Mouse (Mus musculus): Measurements from ENCODE around the gene Cnpy4. TPM values are rescaled to one million over a fixed set of nuclear protein-coding genes. Genes with fewer than 3 reads are reported as not detected.
"Not testable (repeated sequence)": the region's sequence is repeated elsewhere in the genome, so short reads cannot be mapped to it uniquely, and the experiment has no call there.

The Cnpy4 gene
- polyA plus RNA-seq, 1 experiment from 2014 or later, result 22.7 TPM

- Histone ChIP-seq H3K4me1 (ENCODE audit: control insufficient read depth, insufficient read depth, low read length) (peaks cover 7% of the 10 kb centered on the region; the same call in 1 of the 2 replicates), H3K27ac (ENCODE audit: low read depth, low read length) (no peak overlapping the region), H3K36me3 (ENCODE audit: control insufficient read depth, insufficient read depth, low read length) (no peaks in the 10 kb centered on the region; the same call in 1 of the 2 replicates), H3K27me3 (ENCODE audit: control insufficient read depth, insufficient read depth, low read length) (no peaks in the 10 kb centered on the region), H3K9ac (replicated peaks; ENCODE audit: low read depth, low read length) (peak overlapping the region; percentile 84; the same call in 1 of the 2 replicates), H3K9me3 (ENCODE audit: control insufficient read depth, low read length) (no peaks in the 10 kb centered on the region), H3K4me2 (ENCODE audit: low read depth, low read length) (peak overlapping the region; percentile 96), H3K4me3 (ENCODE audit: low read depth, low read length) (peak overlapping the region; percentile 76)
- WGBS, result 73% methylated on average over 7 of the region's 7 CpGs
- ATAC-seq (ENCODE audit: low read depth), result no peak
These were observed 8.2 kb downstream of the Cnpy4 start for GRCm38 (mm10) chr5:138195463-138195862.

GRCm38 (mm10) chr5:138199576-138199975 lies 12.3 kb downstream of the Cnpy4 start:
- no peak overlapping the region for H3K4me2 ChIP-seq (ENCODE audit: low read depth, low read length)
- no peak overlapping the region for H3K4me3 ChIP-seq (ENCODE audit: low read depth, low read length)
- peaks cover 7% of the 10 kb centered on the region; the same call in 1 of the 2 replicates for H3K4me1 ChIP-seq (ENCODE audit: control insufficient read depth, insufficient read depth, low read length)
- no peak overlapping the region for H3K9ac ChIP-seq (replicated peaks; ENCODE audit: low read depth, low read length)
- H3K27me3 ChIP-seq (ENCODE audit: control insufficient read depth, insufficient read depth, low read length), result no peaks in the 10 kb centered on the region
- H3K27ac ChIP-seq (ENCODE audit: low read depth, low read length), result no peak overlapping the region
- ATAC-seq (ENCODE audit: low read depth), result no peak
- WGBS, result 11% methylated on average over 1 of the region's 1 CpGs
- no peaks in the 10 kb centered on the region for H3K36me3 ChIP-seq (ENCODE audit: control insufficient read depth, insufficient read depth, low read length)
- H3K9me3 ChIP-seq (ENCODE audit: control insufficient read depth, low read length), result no peaks in the 10 kb centered on the region

- H3K4me3 ChIP-seq (ENCODE audit: low read depth, low read length), result no peak overlapping the region
- no peaks in the 10 kb centered on the region for H3K9me3 ChIP-seq (ENCODE audit: control insufficient read depth, low read length)
- H3K9ac ChIP-seq (replicated peaks; ENCODE audit: low read depth, low read length), result no peak overlapping the region
- H3K27me3 ChIP-seq (ENCODE audit: control insufficient read depth, insufficient read depth, low read length), result no peaks in the 10 kb centered on the region
- no peak overlapping the region for H3K27ac ChIP-seq (ENCODE audit: low read depth, low read length)
- ATAC-seq (ENCODE audit: low read depth), result no peak
- 86% methylated on average over 3 of the region's 3 CpGs for WGBS
- no peaks in the 10 kb centered on the region for H3K4me1 ChIP-seq (ENCODE audit: control insufficient read depth, insufficient read depth, low read length)
- H3K36me3 ChIP-seq (ENCODE audit: control insufficient read depth, insufficient read depth, low read length), result no peaks in the 10 kb centered on the region
- H3K4me2 ChIP-seq (ENCODE audit: low read depth, low read length), result no peak overlapping the region
These were observed 14.8 kb downstream of the Cnpy4 start for GRCm38 (mm10) chr5:138202086-138202485.

GRCm38 (mm10) chr5:138207253-138207652 lies 20.0 kb downstream of the Cnpy4 start:
- Histone ChIP-seq H3K4me3 (ENCODE audit: low read depth, low read length) (no peak overlapping the region), H3K27me3 (ENCODE audit: control insufficient read depth, insufficient read depth, low read length) (no peaks in the 10 kb centered on the region), H3K9me3 (ENCODE audit: control insufficient read depth, low read length) (no peaks in the 10 kb centered on the region), H3K36me3 (ENCODE audit: control insufficient read depth, insufficient read depth, low read length) (no peaks in the 10 kb centered on the region), H3K27ac (ENCODE audit: low read depth, low read length) (no peak overlapping the region), H3K9ac (replicated peaks; ENCODE audit: low read depth, low read length) (no peak overlapping the region), H3K4me2 (ENCODE audit: low read depth, low read length) (no peak overlapping the region), H3K4me1 (ENCODE audit: control insufficient read depth, insufficient read depth, low read length) (no peaks in the 10 kb centered on the region)
- no peak for ATAC-seq (ENCODE audit: low read depth)
- WGBS, result 79% methylated on average over 1 of the region's 1 CpGs

GRCm38 (mm10) chr5:138207873-138208272 lies 20.6 kb downstream of the Cnpy4 start:
- no peak for ATAC-seq (ENCODE audit: low read depth)
- H3K4me2 ChIP-seq (ENCODE audit: low read depth, low read length), result no peak overlapping the region
- no peak overlapping the region for H3K27ac ChIP-seq (ENCODE audit: low read depth, low read length)
- H3K9ac ChIP-seq (replicated peaks; ENCODE audit: low read depth, low read length), result no peak overlapping the region
- H3K4me1 ChIP-seq (ENCODE audit: control insufficient read depth, insufficient read depth, low read length), result no peaks in the 10 kb centered on the region
- H3K27me3 ChIP-seq (ENCODE audit: control insufficient read depth, insufficient read depth, low read length), result no peaks in the 10 kb centered on the region
- 87% methylated on average over 4 of the region's 4 CpGs for WGBS
- H3K4me3 ChIP-seq (ENCODE audit: low read depth, low read length), result no peak overlapping the region
- no peaks in the 10 kb centered on the region for H3K36me3 ChIP-seq (ENCODE audit: control insufficient read depth, insufficient read depth, low read length)
- no peaks in the 10 kb centered on the region for H3K9me3 ChIP-seq (ENCODE audit: control insufficient read depth, low read length)

- not testable (repeated sequence) for H3K36me3 ChIP-seq (ENCODE audit: control insufficient read depth, insufficient read depth, low read length); H3K9me3 ChIP-seq (ENCODE audit: control insufficient read depth, low read length); H3K4me1 ChIP-seq (ENCODE audit: control insufficient read depth, insufficient read depth, low read length); ATAC-seq (ENCODE audit: low read depth); H3K27me3 ChIP-seq (ENCODE audit: control insufficient read depth, insufficient read depth, low read length); H3K4me3 ChIP-seq (ENCODE audit: low read depth, low read length); H3K4me2 ChIP-seq (ENCODE audit: low read depth, low read length); H3K9ac ChIP-seq (replicated peaks; ENCODE audit: low read depth, low read length); H3K27ac ChIP-seq (ENCODE audit: low read depth, low read length)
- WGBS, result 97% methylated on average over 13 of the region's 13 CpGs
These were observed 29.3 kb downstream of the Cnpy4 start for GRCm38 (mm10) chr5:138216632-138217031.

GRCm38 (mm10) chr5:138219864-138220263 lies 32.6 kb downstream of the Cnpy4 start:
- H3K4me3 ChIP-seq (ENCODE audit: low read depth, low read length), result no peak overlapping the region
- no peak for ATAC-seq (ENCODE audit: low read depth)
- H3K27ac ChIP-seq (ENCODE audit: low read depth, low read length), result no peak overlapping the region
- no peak overlapping the region for H3K4me2 ChIP-seq (ENCODE audit: low read depth, low read length)
- H3K9ac ChIP-seq (replicated peaks; ENCODE audit: low read depth, low read length), result no peak overlapping the region
- no peaks in the 10 kb centered on the region for H3K27me3 ChIP-seq (ENCODE audit: control insufficient read depth, insufficient read depth, low read length)
- WGBS, result 68% methylated on average over 2 of the region's 2 CpGs
- H3K36me3 ChIP-seq (ENCODE audit: control insufficient read depth, insufficient read depth, low read length), result no peaks in the 10 kb centered on the region
- no peaks in the 10 kb centered on the region for H3K4me1 ChIP-seq (ENCODE audit: control insufficient read depth, insufficient read depth, low read length)
- no peaks in the 10 kb centered on the region for H3K9me3 ChIP-seq (ENCODE audit: control insufficient read depth, low read length)

- H3K27ac ChIP-seq (ENCODE audit: low read depth, low read length), result no peak overlapping the region
- no peak overlapping the region for H3K4me2 ChIP-seq (ENCODE audit: low read depth, low read length)
- no peaks in the 10 kb centered on the region for H3K4me1 ChIP-seq (ENCODE audit: control insufficient read depth, insufficient read depth, low read length)
- 26% methylated on average over 4 of the region's 4 CpGs for WGBS
- H3K9me3 ChIP-seq (ENCODE audit: control insufficient read depth, low read length), result no peaks in the 10 kb centered on the region
- H3K27me3 ChIP-seq (ENCODE audit: control insufficient read depth, insufficient read depth, low read length), result no peaks in the 10 kb centered on the region
- H3K36me3 ChIP-seq (ENCODE audit: control insufficient read depth, insufficient read depth, low read length), result no peaks in the 10 kb centered on the region
- no peak overlapping the region for H3K4me3 ChIP-seq (ENCODE audit: low read depth, low read length)
- H3K9ac ChIP-seq (replicated peaks; ENCODE audit: low read depth, low read length), result no peak overlapping the region
- ATAC-seq (ENCODE audit: low read depth), result no peak
These were observed 34.8 kb downstream of the Cnpy4 start for GRCm38 (mm10) chr5:138222111-138222510.

- H3K4me3 ChIP-seq (ENCODE audit: low read depth, low read length), result no peak overlapping the region
- no peak overlapping the region for H3K9ac ChIP-seq (replicated peaks; ENCODE audit: low read depth, low read length)
- no peak overlapping the region for H3K4me2 ChIP-seq (ENCODE audit: low read depth, low read length)
- no peak overlapping the region for H3K27ac ChIP-seq (ENCODE audit: low read depth, low read length)
- H3K36me3 ChIP-seq (ENCODE audit: control insufficient read depth, insufficient read depth, low read length), result no peaks in the 10 kb centered on the region
- no peaks in the 10 kb centered on the region for H3K4me1 ChIP-seq (ENCODE audit: control insufficient read depth, insufficient read depth, low read length)
- ATAC-seq (ENCODE audit: low read depth), result no peak
- no peaks in the 10 kb centered on the region for H3K9me3 ChIP-seq (ENCODE audit: control insufficient read depth, low read length)
- no peaks in the 10 kb centered on the region for H3K27me3 ChIP-seq (ENCODE audit: control insufficient read depth, insufficient read depth, low read length)
- WGBS, result 65% methylated on average over 3 of the region's 3 CpGs
These were observed 36.0 kb downstream of the Cnpy4 start for GRCm38 (mm10) chr5:138223287-138223686.

All from neural tube, embryonic 14.5 days (tissue).